Mouse (Mus musculus) adrenal gland, adult 18-20 months (tissue): ENCODE measurements around the gene Ybey. TPM values are rescaled to one million over a fixed set of nuclear protein-coding genes. Genes with fewer than 3 reads are reported as not detected.

Experiments
- DNase-seq, 2 experiments: peaks; one replicate each; pipeline ENCODE4 v3.0.0; 2021 to 2022; ENCODE audit warnings: low spot score in 2 of 2
- total RNA-seq, 2 experiments: library from RNA; stranded (reverse); gene quantifications; 1 replicate in 1 of 2; 2 replicates in 1 of 2; pipeline ENCODE4 v1.2.3; 2021

The Ybey gene
- total RNA-seq, 2 experiments from 2014 or later: 2.4 to 2.5 TPM

- DNase-seq: no peak
Measured at GRCm38 (mm10) chr10:76445996-76446681, 22.8 kb downstream of the Ybey start.

GRCm38 (mm10) chr10:76442178-76443088 lies 26.5 kb downstream of the Ybey start, which contains the start of gene Pcnt:
Gene Pcnt (minus strand): TSS chr10:76442786.
- DNase-seq: peak; percentile 92 to 93

DNA sequence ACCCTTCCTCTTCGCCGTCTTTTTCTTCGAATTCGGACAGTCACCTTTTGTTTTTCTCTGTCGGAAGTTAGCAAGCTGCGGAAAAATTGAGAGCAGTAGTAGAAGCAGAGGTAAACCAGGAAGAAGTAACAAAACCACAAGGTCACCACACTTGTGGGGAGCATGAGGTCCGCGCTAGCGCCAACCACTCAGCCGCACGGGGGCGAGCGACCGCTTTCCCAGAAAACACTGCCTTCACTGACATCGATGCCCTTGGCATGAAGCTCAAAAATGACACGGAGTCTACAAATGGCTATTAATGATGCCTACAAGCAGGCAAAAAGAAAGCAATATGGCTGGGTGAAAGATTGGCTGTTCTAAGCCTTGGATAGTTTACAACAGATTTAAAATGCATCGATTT lies 28.6 kb downstream of the Ybey start, which contains the start of gene AC141477.1:
AC141477.1 (minus strand) TSS at position 164 of the 400 bp plus-strand sequence.
- DNase-seq: no peak

DNA sequence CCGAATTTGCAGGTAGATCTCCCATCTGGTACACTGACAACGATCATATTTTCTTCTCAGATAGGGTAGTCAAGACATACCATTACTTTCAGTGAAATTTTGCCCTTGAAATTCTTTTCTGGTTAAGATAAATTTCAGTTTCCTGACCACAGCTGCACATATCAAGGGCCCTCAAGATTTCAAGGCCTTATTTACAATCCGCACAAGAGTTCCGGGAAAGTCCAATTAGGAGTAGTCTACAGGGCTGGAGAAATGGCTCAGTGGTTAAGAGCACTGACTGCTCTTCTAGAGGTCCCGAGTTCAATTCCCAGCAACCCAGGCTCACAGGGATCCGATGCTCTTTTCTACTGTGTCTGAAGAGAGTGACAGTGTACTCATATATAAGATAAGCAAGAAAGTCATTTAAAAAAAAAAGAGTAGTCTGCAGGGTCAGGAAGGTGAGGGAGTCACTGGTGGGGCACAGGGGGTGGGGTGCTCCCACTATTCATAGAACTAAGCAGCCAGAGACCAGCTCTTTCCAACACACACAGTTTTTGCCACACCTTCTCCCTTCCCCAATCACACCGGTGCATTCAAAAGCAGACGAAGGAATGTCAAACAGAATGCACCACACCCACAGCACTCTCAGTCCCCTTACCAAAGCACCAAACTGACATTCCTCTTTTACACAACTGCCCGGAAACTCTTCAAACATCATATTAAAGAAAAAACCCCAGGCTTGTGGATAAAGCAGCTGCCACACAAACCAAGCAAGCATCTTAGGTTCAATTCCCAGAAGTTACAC lies 29.6 kb downstream of the Ybey start:
- no peak for DNase-seq

DNA sequence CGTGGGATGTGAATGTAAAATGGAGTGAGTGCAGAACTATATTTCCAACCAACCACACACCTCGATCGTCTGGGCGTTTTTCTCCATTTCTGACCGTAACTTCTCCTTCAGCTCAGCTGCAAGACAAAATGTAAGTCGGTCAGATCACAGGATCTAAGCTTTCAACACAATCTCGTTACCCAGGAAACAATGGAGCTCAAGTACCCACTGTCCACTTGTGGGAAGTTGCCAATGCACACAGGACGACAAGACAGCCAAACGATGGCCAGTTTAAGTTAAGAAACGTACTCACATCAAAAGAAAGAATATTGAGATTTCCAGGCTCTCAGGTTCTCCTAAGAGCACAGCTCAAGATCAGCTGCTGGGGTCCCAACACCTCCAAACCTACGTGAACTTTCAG lies 35.0 kb downstream of the Ybey start:
- no peak for DNase-seq

DNA sequence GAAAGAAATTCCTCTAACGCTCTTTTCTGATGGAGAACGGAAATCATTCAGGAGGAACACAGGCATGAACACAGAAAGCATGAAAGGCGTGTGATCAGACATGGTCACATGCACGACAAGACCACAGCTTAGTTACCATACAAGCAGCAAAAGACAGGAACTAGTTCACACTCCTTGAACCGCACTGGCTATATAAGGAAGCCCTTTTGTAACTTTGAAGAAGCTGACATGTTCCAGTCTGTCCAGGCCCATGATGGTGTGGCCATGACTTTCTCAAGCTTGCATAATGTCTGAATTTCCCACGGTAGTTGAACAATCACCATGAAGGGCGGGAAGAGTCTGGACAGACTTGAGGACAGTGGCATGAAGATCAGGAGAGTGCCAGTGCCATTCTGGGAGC lies 43.2 kb downstream of the Ybey start:
- DNase-seq: no peak

GRCm38 (mm10) chr10:76416811-76417210 lies 52.1 kb downstream of the Ybey start:
- no peak for DNase-seq

Other genes starting within 250 kb of the Ybey start
- gene Prmt2, start 231.2 kb downstream of the Ybey start, total RNA-seq: 10 to 100 TPM; 21.3 to 31.3 TPM
- 10 to 100 TPM; 14.4 to 90.4 TPM for gene S100b, start 215.3 kb downstream of the Ybey start, total RNA-seq
- gene Dip2a, start 123.8 kb downstream of the Ybey start, total RNA-seq: 10 to 100 TPM; 22.1 to 23.7 TPM
- 1 to 10 TPM in 1 of 2 experiments, not detected in 1; 3.5 TPM for gene AC141477.1, start 28.7 kb downstream of the Ybey start, total RNA-seq
- 10 to 100 TPM; 11.9 to 13.4 TPM for gene Pcnt, start 26.3 kb downstream of the Ybey start, total RNA-seq
- not detected for gene 2610028H24Rik, start 20.0 kb downstream of the Ybey start, total RNA-seq
- 10 to 100 TPM; 23.0 to 27.5 TPM for gene Mcm3ap, start 187 bp downstream of the Ybey start, total RNA-seq
- 10 to 100 TPM; 45.1 to 73.1 TPM for gene Lss, start 62.5 kb upstream of the Ybey start, total RNA-seq
- gene Spatc1l, start 93.2 kb upstream of the Ybey start, total RNA-seq: under 1 TPM in 1 of 2 experiments, not detected in 1; 0.32 TPM
- gene Ftcd, start 106.5 kb upstream of the Ybey start, total RNA-seq: not detected
- gene Col6a2, start 154.5 kb upstream of the Ybey start, total RNA-seq: 10 to 100 TPM; 20.4 to 44.9 TPM